Mouse (Mus musculus): Measurements from ENCODE around the gene Srpr.

Srpr gene

GRCm38 (mm10) chr9:35199772-35200471 lies at the start of gene Srpr, which contains the start of gene Tirap:
TSS of gene Srpr (plus strand) at chr9:35200175.
TSS of gene Tirap (minus strand) at chr9:35200291.
- DNase-seq (ENCODE audit: low spot score) = peak; percentile 94

- no peak for DNase-seq (ENCODE audit: low spot score)
These were observed 47.1 kb upstream of the Srpr start for GRCm38 (mm10) chr9:35152923-35153322.

DNA sequence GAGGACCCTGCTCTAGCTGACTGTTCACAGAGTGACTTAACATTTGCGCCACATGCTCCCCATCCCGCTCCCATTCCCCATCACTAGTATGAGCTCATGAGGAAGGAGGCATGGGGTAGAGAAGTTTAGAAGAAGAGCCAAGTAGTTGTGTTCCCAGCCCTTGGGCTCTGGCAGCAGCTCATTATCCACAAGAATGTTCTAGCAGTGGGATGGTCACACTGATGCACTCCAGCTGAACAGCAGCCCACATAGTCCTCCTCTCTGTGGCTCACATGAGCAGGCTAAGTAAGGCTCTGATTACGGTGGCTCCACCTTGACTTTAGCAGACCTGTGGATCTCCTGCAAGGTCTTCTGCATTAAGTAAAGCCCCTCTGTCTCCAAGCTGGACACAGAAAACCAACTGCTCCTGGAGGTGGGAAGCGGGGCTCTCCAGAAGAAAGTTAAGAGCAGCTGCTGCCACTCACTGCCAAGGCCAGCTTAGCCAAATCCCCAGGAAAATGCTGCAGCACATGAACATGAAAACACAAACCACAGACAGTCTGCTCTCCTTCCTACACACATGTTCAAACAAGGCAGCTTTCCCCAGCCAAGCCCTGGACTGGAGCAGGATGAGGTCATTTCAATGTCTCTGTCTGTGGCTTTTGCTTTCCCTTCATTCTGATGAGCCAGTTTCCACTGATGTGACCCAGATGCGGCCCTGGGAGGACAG lies 43.8 kb upstream of the Srpr start:
- no peak for DNase-seq (ENCODE audit: low spot score)

GRCm38 (mm10) chr9:35156862-35157261 lies 43.1 kb upstream of the Srpr start:
- no peak for DNase-seq (ENCODE audit: low spot score)

GRCm38 (mm10) chr9:35158477-35158876 lies 41.5 kb upstream of the Srpr start:
- DNase-seq (ENCODE audit: low spot score) = no peak

DNA sequence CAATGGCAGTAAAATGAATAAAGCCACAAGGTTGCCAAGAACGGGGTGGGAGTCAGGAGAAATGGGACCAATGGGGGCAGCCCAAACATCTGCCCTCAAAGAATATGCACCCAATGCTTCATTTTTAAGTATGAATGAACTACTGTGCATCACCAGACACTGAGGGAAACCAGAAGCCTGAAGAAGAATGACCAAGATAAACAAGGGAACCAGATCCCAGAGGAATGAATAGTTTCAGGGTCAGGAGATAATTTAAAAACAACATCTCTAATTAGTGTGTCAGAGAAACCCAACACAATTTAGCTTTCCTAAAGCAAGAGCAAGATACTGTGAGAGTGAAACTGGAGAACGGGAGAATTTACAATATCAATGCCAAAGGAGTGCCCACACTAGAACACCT lies 39.3 kb upstream of the Srpr start:
- no peak for DNase-seq (ENCODE audit: low spot score)

DNA sequence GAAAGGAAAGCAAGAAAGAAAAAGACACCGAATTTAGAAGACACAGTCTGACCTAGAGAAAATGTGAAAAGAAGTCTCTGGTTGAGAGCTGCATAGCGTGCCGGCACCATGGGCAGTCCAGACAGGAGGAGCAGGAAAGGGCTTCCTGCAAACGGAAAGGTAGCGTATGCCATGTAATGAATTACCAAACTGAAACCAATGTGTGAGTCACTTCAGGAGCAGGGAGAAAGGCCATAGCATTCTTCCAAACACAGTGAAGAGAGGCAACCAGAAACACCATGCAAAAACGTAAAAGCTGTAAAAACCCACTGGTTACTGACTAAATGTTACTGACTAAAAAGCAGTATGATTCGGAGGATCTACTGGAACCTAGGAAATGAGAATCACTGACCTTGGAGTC lies 38.3 kb upstream of the Srpr start:
- no peak for DNase-seq (ENCODE audit: low spot score)

DNA sequence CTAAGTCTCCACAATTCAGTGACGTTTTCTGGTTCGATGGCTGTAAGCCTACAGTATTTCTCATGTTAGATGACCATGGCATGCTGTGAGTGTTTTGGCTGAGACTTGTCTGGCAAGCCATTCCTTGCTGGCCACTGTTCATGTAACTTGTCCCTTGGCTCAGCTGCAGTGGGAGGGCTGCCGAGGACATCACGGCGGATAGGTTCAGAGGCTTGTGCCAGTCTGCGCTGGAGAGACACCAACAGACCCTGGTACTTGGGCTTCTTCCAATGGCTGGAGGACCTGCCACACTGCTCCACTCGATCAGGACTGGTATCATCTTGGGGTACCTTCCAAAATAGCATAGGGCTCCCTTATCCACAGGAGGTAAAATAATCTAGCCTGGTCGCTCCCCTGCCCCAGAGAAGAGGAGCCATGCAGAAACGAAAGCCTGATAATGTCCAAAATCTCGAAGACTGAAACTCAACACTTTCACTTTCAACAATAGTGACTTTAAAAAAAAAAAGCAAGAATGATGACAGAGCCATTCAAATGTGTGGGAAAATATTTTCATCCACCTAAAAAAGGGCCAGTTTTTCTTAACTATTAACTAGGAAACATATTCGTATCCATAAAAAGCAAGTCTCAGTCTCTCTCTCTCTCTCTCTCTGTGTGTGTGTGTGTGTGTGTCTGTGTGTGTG lies 36.8 kb upstream of the Srpr start:
- no peak for DNase-seq (ENCODE audit: low spot score)

DNA sequence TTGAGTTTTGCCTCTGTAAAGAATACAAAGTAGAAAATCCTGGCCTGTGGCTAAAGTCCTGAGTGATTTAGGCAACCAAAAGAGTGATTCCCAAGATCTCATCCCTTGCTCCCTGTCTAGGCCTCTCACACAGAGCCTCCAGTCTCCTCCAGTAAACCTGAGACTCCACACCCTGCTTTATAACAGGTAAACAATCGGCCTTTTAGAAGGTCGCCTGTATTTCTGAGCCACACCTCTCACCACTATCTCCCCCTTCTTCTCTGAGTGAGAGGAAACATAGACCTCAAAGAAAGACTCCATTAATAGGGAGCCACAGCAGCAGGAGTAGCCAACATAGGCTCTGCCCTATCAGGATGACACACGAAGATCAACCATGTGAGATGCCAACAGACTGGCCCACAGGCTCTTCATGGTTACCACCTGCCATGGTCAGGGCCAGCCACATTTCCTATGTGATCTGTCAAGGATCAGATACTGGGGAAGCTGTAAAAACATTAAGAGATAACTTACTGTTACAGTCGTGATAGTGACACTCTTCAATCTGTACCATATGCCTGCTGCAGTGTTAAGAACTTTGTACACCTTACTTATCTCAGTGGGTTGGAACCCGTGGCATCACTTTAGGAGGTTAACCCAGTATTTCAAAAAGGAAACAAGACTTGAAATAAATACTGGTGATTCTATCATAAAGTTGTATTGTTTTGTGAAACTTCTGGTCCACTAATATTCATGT lies 35.7 kb upstream of the Srpr start:
- DNase-seq (ENCODE audit: low spot score) = no peak

DNA sequence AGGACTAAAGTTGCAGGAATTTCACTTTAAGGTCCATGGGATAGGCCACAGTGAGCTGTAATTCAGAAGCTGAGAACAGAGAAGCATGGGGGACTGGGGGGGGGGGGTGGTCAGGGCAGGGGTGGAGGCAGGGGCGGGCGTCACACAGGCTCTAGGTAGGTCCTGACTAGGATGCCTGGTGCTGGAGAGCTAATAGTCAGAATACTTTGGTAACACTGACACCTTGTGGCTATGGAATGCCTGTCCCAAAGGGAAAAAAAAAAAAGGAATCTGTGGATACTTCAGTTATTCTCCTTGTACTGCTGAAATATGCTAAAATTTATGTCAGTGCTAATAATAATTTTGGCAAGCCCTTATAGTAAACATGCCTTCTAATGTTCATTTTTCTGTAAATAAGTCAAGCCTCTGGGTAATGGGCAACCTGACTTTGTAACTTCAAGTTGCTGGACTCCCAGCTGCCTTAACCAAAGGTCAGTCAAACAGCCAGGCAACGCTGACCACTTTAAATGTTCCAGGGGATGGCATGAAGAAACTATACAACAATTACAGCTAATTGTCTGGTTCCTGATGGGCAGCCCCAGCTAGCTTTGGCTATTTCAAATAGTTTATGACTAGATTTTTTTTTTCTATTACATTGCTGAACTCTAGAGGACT lies 33.7 kb upstream of the Srpr start:
- DNase-seq (ENCODE audit: low spot score) = peak; percentile 75

DNA sequence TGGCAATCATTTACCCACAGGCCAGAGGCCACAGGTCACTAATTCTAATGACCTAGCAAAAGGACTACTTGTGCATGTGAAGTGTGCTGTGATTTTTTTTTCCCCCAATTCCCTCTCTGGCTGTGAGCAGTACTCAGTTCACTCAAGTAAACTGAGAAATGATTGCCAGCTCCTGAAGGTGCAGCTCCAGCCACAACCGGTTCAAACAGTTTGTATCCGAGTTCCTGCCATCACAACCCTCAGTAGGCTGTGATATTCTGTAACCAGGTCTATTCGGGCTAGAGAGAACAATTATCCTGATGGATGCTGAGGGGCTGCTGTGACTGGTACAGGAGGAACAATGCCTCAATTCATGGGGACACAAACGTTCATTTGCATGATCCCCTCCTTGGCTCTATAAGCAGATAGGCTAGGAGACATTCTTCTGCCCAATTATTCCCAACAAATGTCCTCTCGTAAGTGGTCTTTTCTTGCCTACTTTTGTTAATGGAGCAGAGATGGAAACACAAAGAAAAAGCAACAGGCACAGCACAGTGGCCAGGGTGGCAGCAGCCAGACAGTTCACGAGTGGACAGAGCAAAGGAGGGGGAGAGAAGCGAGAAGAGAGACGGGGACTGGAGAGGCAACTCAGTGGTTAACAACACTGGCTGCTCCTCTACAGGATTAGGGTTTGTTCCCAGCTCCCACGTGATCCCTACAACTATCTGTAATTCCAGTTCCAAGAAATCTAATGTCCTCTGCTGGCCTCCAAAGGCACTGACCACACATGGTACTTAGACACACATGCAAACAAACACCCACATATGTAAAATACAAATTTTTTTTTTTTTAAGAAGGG lies 33.0 kb upstream of the Srpr start:
- DNase-seq (ENCODE audit: low spot score) = peak; percentile 68

DNA sequence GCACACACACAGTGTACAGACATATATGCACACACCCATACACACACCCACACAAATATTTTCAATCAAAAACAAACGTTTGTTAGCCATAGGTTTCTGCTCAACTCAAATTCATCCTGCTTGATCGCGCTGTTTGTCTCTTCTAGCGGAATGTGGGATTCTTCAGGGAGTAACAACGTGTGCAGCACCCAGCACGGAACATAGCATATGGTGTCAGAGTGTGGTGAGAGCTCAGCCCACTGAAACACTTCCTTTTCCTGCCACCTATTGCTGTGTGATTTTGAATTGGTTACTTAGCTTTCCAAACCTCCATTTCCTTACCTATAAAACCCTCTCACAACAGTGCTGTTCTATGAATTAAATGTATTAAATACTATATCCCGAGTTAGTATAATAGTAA lies 29.9 kb upstream of the Srpr start:
- DNase-seq (ENCODE audit: low spot score) = no peak

GRCm38 (mm10) chr9:35173331-35173730 lies 26.6 kb upstream of the Srpr start:
- no peak for DNase-seq (ENCODE audit: low spot score)

DNA sequence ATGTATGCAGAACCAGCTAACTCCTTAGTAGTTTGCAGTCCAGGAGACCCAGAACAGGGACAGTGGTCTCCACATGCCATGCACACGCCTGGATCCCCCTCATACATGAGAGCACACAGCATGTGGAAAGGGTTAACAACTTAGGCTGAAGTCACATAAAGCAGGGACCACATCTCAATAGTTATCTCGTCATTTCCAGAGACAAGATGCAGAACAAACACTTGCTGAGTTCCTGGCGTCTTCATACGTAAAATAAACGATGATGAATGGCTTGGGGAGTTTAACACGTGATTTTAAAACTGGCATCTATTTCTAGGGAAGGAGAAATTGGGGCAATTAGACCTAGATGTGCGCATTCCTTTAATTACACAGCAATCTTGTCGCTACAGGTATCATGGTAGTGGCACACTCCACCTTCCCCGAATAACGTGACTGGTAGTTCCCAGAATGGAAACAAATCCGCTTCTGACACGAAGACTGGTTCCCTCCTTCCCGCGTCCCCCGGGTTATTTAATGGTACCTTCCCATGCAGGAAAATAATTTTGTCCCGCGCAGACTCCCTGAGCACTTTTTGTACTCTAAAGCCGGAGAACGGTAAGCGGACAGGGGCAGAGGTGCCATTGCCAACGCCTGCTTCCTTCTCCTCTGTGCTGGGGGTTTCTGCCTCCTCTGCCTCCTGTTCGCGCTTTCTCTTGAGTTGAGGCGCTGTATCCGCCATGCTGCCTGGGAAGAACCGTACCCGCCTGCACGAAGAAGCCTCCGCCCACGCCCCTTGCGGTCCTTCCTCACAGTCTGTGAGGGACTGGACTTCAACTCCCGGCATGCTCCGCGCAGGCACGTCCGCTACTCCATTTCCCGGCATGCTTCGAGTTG lies 24.5 kb upstream of the Srpr start, which contains the start of gene Dcps:
Gene Dcps (minus strand): TSS at position 811 of the 873 bp plus-strand sequence.
- DNase-seq (ENCODE audit: low spot score) = peak; percentile 85

DNA sequence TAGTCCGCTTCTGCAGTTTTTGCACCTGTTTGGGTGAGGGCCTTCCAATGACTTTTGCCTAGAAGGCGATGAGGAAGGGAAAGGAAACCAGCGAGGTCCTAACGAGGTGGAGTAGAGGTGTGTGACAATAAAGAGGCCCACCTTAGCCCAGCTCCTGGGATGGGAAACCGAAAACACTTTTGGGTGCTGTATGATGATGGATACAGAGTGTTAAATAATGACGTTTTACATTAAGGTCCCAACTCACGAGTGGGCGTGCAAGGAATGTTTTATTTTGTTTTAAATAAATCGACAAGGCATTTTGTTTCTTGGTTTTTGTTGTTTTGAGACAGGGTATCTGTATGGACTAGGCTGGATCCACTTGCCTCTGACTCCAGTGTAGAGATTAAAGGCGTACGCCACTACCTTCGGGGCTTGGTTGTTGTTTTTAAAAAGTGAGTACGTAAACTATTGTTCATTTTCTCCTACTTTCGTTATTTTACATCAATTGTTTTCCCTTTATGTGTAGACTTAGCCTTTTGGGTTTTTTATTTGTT lies 23.8 kb upstream of the Srpr start:
- DNase-seq (ENCODE audit: low spot score) = no peak

GRCm38 (mm10) chr9:35182832-35183231 lies 17.1 kb upstream of the Srpr start:
- DNase-seq (ENCODE audit: low spot score) = no peak

GRCm38 (mm10) chr9:35183359-35183758 lies 16.6 kb upstream of the Srpr start:
- no peak for DNase-seq (ENCODE audit: low spot score)

DNA sequence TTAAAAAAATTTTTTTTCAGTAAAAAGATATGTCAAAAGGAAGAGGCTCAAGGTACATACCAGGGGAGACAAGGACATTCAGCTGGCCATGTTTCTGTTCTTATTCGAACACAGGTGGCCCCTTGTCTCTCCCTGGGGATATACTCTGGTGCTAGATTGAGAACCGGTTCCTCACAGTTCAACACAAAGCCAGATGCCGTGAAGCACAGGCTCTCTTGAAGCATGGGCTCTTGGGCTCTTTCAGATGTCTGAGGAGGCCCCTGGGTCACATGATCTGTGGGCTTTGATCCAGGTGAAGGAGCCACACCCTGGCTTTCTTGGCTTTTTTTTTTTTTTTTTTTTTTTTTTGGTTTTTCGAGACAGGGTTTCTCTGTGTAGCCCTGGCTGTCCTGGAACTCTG lies 13.5 kb upstream of the Srpr start:
- DNase-seq (ENCODE audit: low spot score) = no peak

DNA sequence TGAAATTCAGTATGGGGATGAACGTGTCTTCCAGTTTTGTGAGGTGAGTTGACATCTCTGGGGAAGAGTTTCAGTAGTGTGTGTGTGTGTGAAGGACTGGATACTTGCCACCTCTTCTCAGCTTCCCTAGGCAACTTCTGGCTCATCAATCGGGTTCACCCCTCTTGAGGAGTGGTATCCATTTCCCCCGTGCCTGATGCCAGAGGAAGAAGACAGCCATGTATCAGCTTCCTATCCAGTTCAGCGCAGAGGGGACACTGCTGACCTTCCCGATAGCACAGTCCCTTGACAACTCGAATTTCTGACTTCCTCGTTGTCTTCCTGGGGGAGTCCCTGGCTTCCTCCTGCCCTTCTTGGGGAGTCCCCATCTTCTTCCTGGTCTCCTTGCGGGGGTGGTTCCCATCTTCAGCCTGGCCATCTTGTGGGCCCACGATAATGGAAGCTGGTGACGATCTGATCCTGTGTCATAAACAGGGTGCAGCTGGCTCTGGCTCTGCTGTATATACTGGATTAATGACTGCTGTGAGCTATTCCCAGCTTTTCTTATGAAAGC lies 12.5 kb upstream of the Srpr start:
- no peak for DNase-seq (ENCODE audit: low spot score)

Measured in retina, embryonic 14.5 days (tissue).